Mouse (Mus musculus): ENCODE measurements at regions not wholly inside any gene's neighbourhood (a gene's known extent, or its start where the extent isn't known, plus 50 kb on each side); places are given as distances from the start of the nearest gene placed in this dataset.

- in situ Hi-C loops (cut with MboI; ENCODE audit: low sequenced_read_pairs in 2 of 2, unreplicated experiment in 2 of 2) = no loop called here
- Histone ChIP-seq H3K9me3 (ENCODE audit: control insufficient read depth, insufficient read depth, low read depth, low read length) (no peaks in the 10 kb centered on the region), H3K4me3 (ENCODE audit: insufficient read depth in 1 of 2, low read depth in 1 of 2, low read length in 2 of 2, poor library complexity in 1 of 2, severe bottlenecking in 1 of 2) (no peak overlapping the region), H3K9ac (ENCODE audit: insufficient read depth, low read depth, low read length, poor library complexity, severe bottlenecking) (no peak overlapping the region), H3K4me1 (ENCODE audit: control insufficient read depth in 2 of 2, insufficient read depth in 2 of 2, low read length in 2 of 2, poor library complexity in 1 of 2) (no peaks in the 10 kb centered on the region), H3K27ac (ENCODE audit: insufficient read depth, low read depth, low read length, poor library complexity, severe bottlenecking) (no peak overlapping the region), H3K36me3 (ENCODE audit: control insufficient read depth, insufficient read depth, low read length, poor library complexity, severe bottlenecking) (no peaks in the 10 kb centered on the region)
- no peak for TF ChIP-seq CHD2 (IDR thresholded peaks at IDR 0.05; ENCODE audit: low read depth, low read length)
- TF ChIP-seq ZC3H11A (IDR thresholded peaks at IDR 0.05; ENCODE audit: borderline replicate concordance, low read depth, low read length) = no peak
- no peak for TF ChIP-seq HCFC1 (IDR thresholded peaks at IDR 0.05; ENCODE audit: borderline replicate concordance, insufficient read depth, low read length)
- TF ChIP-seq ZNF384 (IDR thresholded peaks at IDR 0.05; ENCODE audit: low read depth, low read length) = no peak
- no peak for TF ChIP-seq MAFK (IDR thresholded peaks at IDR 0.05; ENCODE audit: insufficient read depth, low read depth, low read length)
- DNase-seq (ENCODE audit: low read depth, low spot score) = no peak
These were observed 227.6 kb upstream of the Acvr2a start for GRCm38 (mm10) chr2:48586162-48586830.

GRCm38 (mm10) chr2:48586831-48587169 is 227.1 kb upstream of the Acvr2a start:
- no peak for DNase-seq (ENCODE audit: low read depth, low spot score)
- H3K36me3 ChIP-seq (ENCODE audit: control insufficient read depth, insufficient read depth, low read length, poor library complexity, severe bottlenecking) = no peaks in the 10 kb centered on the region
- H3K9me3 ChIP-seq (ENCODE audit: control insufficient read depth, insufficient read depth, low read depth, low read length) = no peaks in the 10 kb centered on the region
- no peak overlapping the region for H3K27ac ChIP-seq (ENCODE audit: insufficient read depth, low read depth, low read length, poor library complexity, severe bottlenecking)
- in situ Hi-C loops (cut with MboI; ENCODE audit: low sequenced_read_pairs in 2 of 2, unreplicated experiment in 2 of 2) = no loop called here
- H3K4me1 ChIP-seq (ENCODE audit: control insufficient read depth in 2 of 2, insufficient read depth in 2 of 2, low read length in 2 of 2, poor library complexity in 1 of 2) = no peaks in the 10 kb centered on the region
- no peak overlapping the region for H3K4me3 ChIP-seq (ENCODE audit: insufficient read depth in 1 of 2, low read depth in 1 of 2, low read length in 2 of 2, poor library complexity in 1 of 2, severe bottlenecking in 1 of 2)
- no peak overlapping the region for H3K9ac ChIP-seq (ENCODE audit: insufficient read depth, low read depth, low read length, poor library complexity, severe bottlenecking)
- no peak for TF ChIP-seq MAFK (IDR thresholded peaks at IDR 0.05; ENCODE audit: insufficient read depth, low read depth, low read length)
- no peak for TF ChIP-seq ZNF384 (IDR thresholded peaks at IDR 0.05; ENCODE audit: low read depth, low read length)
- no peak for TF ChIP-seq CHD2 (IDR thresholded peaks at IDR 0.05; ENCODE audit: low read depth, low read length)

GRCm38 (mm10) chr2:48589709-48590108 is 224.2 kb upstream of the Acvr2a start:
- no peak for TF ChIP-seq HCFC1 (IDR thresholded peaks at IDR 0.05; ENCODE audit: borderline replicate concordance, insufficient read depth, low read length)
- no peak for TF ChIP-seq ZNF384 (IDR thresholded peaks at IDR 0.05; ENCODE audit: low read depth, low read length)
- no peak for TF ChIP-seq CHD2 (IDR thresholded peaks at IDR 0.05; ENCODE audit: low read depth, low read length)
- no peaks in the 10 kb centered on the region for H3K4me1 ChIP-seq (ENCODE audit: control insufficient read depth in 2 of 2, insufficient read depth in 2 of 2, low read length in 2 of 2, poor library complexity in 1 of 2)
- no peak overlapping the region for H3K9ac ChIP-seq (ENCODE audit: insufficient read depth, low read depth, low read length, poor library complexity, severe bottlenecking)
- H3K27ac ChIP-seq (ENCODE audit: insufficient read depth, low read depth, low read length, poor library complexity, severe bottlenecking) = no peak overlapping the region
- in situ Hi-C loops (cut with MboI; ENCODE audit: low sequenced_read_pairs in 2 of 2, unreplicated experiment in 2 of 2) = no loop called here
- no peak for DNase-seq (ENCODE audit: low read depth, low spot score)
- no peaks in the 10 kb centered on the region for H3K36me3 ChIP-seq (ENCODE audit: control insufficient read depth, insufficient read depth, low read length, poor library complexity, severe bottlenecking)
- no peaks in the 10 kb centered on the region for H3K9me3 ChIP-seq (ENCODE audit: control insufficient read depth, insufficient read depth, low read depth, low read length)
- H3K4me3 ChIP-seq (ENCODE audit: insufficient read depth in 1 of 2, low read depth in 1 of 2, low read length in 2 of 2, poor library complexity in 1 of 2, severe bottlenecking in 1 of 2) = no peak overlapping the region

DNA sequence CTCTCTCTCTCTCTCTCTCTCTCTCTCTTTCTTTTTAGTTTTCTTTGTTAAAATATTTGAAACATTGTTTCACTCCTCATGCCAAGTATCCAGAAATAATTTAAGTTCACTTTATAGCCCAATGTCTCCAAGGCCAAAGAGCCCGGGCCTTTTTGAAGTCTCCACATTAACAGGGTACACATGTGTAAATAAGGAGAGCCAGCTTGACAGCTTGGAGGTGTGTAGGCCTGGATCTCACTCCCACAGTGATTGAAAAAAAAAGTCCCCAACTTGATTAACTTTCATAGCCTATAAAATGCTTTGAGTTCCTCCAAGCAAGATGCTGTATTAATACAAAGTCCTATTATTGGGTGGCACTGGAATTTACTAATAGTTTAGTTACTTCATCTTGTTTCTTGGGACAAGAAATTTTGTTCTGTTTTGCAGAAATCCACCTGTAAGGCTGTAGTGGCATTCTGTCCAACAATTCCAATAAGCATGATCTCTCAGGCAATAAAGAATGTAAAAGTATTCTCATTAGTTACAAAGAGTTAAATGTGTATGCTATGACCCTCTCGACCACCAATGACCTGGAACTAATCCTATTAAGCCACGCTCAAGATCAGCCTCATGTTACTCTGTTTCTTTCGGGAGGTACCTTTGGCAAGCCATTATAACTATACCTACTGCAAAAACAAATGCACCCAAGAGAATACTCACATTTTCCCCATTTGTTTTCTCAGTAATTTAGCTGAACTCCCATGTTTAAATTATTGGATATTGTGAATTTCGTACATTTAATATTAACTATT is 215.9 kb upstream of the Acvr2a start:
- no peaks in the 10 kb centered on the region for H3K9me3 ChIP-seq (ENCODE audit: control insufficient read depth, insufficient read depth, low read depth, low read length)
- no peak overlapping the region for H3K27ac ChIP-seq (ENCODE audit: insufficient read depth, low read depth, low read length, poor library complexity, severe bottlenecking)
- in situ Hi-C loops (cut with MboI; ENCODE audit: low sequenced_read_pairs in 2 of 2, unreplicated experiment in 2 of 2) = no loop called here
- H3K9ac ChIP-seq (ENCODE audit: insufficient read depth, low read depth, low read length, poor library complexity, severe bottlenecking) = no peak overlapping the region
- H3K4me1 ChIP-seq (ENCODE audit: control insufficient read depth in 2 of 2, insufficient read depth in 2 of 2, low read length in 2 of 2, poor library complexity in 1 of 2) = no peaks in the 10 kb centered on the region
- TF ChIP-seq ZNF384 (IDR thresholded peaks at IDR 0.05; ENCODE audit: low read depth, low read length) = no peak
- TF ChIP-seq MAFK (IDR thresholded peaks at IDR 0.05; ENCODE audit: insufficient read depth, low read depth, low read length) = no peak
- TF ChIP-seq ZC3H11A (IDR thresholded peaks at IDR 0.05; ENCODE audit: borderline replicate concordance, low read depth, low read length) = no peak
- TF ChIP-seq HCFC1 (IDR thresholded peaks at IDR 0.05; ENCODE audit: borderline replicate concordance, insufficient read depth, low read length) = no peak
- no peak for TF ChIP-seq CHD2 (IDR thresholded peaks at IDR 0.05; ENCODE audit: low read depth, low read length)
- DNase-seq (ENCODE audit: low read depth, low spot score) = no peak
- no peaks in the 10 kb centered on the region for H3K36me3 ChIP-seq (ENCODE audit: control insufficient read depth, insufficient read depth, low read length, poor library complexity, severe bottlenecking)
- H3K4me3 ChIP-seq (ENCODE audit: insufficient read depth in 1 of 2, low read depth in 1 of 2, low read length in 2 of 2, poor library complexity in 1 of 2, severe bottlenecking in 1 of 2) = no peak overlapping the region
